Mouse (Mus musculus): ENCODE measurements around the gene Atrnl1.

The Atrnl1 gene

GRCm38 (mm10) chr19:57985918-57986900, 375.4 kb downstream of the Atrnl1 start:
- TF ChIP-seq GATA4 (IDR thresholded peaks at IDR 0.05; ENCODE audit: insufficient replicate concordance, low read length), result no peak

GRCm38 (mm10) chr19:57987696-57988393, 377.0 kb downstream of the Atrnl1 start:
- no peak for TF ChIP-seq GATA4 (IDR thresholded peaks at IDR 0.05; ENCODE audit: insufficient replicate concordance, low read length)

GRCm38 (mm10) chr19:57988559-57989093, 377.8 kb downstream of the Atrnl1 start:
- no peak for TF ChIP-seq GATA4 (IDR thresholded peaks at IDR 0.05; ENCODE audit: insufficient replicate concordance, low read length)

GRCm38 (mm10) chr19:57991099-57991760, 380.4 kb downstream of the Atrnl1 start:
- TF ChIP-seq GATA4 (IDR thresholded peaks at IDR 0.05; ENCODE audit: insufficient replicate concordance, low read length), result no peak

- no peak for TF ChIP-seq GATA4 (IDR thresholded peaks at IDR 0.05; ENCODE audit: insufficient replicate concordance, low read length)
Measured at GRCm38 (mm10) chr19:57995015-57995414, 384.2 kb downstream of the Atrnl1 start.

- no peak for TF ChIP-seq GATA4 (IDR thresholded peaks at IDR 0.05; ENCODE audit: insufficient replicate concordance, low read length)
Measured at GRCm38 (mm10) chr19:57997961-57998360, 387.1 kb downstream of the Atrnl1 start.

- TF ChIP-seq GATA4 (IDR thresholded peaks at IDR 0.05; ENCODE audit: insufficient replicate concordance, low read length), result no peak
Measured at GRCm38 (mm10) chr19:58011636-58012035, 400.8 kb downstream of the Atrnl1 start.

- TF ChIP-seq GATA4 (IDR thresholded peaks at IDR 0.05; ENCODE audit: insufficient replicate concordance, low read length), result no peak
Measured at GRCm38 (mm10) chr19:58015741-58016140, 404.9 kb downstream of the Atrnl1 start.

- 0 out of 2 replicates have a peak, but pooled peaks have one; percentile 14 for TF ChIP-seq GATA4 (IDR thresholded peaks at IDR 0.05; ENCODE audit: insufficient replicate concordance, low read length)
Measured at GRCm38 (mm10) chr19:58016561-58017453, 406.0 kb downstream of the Atrnl1 start.

- no peak for TF ChIP-seq GATA4 (IDR thresholded peaks at IDR 0.05; ENCODE audit: insufficient replicate concordance, low read length)
Measured at GRCm38 (mm10) chr19:58017468-58017867, 406.6 kb downstream of the Atrnl1 start.

GRCm38 (mm10) chr19:58018698-58019097, 407.9 kb downstream of the Atrnl1 start:
- TF ChIP-seq GATA4 (IDR thresholded peaks at IDR 0.05; ENCODE audit: insufficient replicate concordance, low read length), result no peak

- TF ChIP-seq GATA4 (IDR thresholded peaks at IDR 0.05; ENCODE audit: insufficient replicate concordance, low read length), result no peak
Measured at GRCm38 (mm10) chr19:58021514-58022284, 410.9 kb downstream of the Atrnl1 start.

- no peak for TF ChIP-seq GATA4 (IDR thresholded peaks at IDR 0.05; ENCODE audit: insufficient replicate concordance, low read length)
Measured at GRCm38 (mm10) chr19:58023216-58023825, 412.5 kb downstream of the Atrnl1 start.
